Mouse (Mus musculus) heart, embryonic 16.5 days (tissue): ENCODE data around the gene Glrx5. TPM values are rescaled to one million over a fixed set of nuclear protein-coding genes. Genes with fewer than 3 reads are reported as not detected.
A peak's percentile ranks its signal among the peaks of the same experiment; 100 is the strongest.

Experiments
- ATAC-seq: fragments of 200-750 bp; cut with Nextera tagmentation; replicated peaks from 2 replicates; pipeline ENCODE4 v1.8.0; 2017; ENCODE audit warnings: moderate number of reproducible peaks; ENCODE audit not compliant: insufficient read depth, low FRiP score; ENCODE audit errors: extremely low read depth
- H3K27ac ChIP-seq: fragments of 300-500 bp; sonication (generic); 2 replicates; pipeline ENCODE4 v1.5.1; 2014; ENCODE audit warnings: mild to moderate bottlenecking, low read length, control low read depth, moderate library complexity
- H3K27me3 ChIP-seq: fragments of 300-500 bp; sonication (generic); 2 replicates; pipeline ENCODE4 v1.6.1; 2014; ENCODE audit warnings: low read length, mixed read lengths; ENCODE audit not compliant: control insufficient read depth, insufficient read depth
- H3K36me3 ChIP-seq: fragments of 300-500 bp; sonication (generic); 2 replicates; pipeline ENCODE4 v1.6.1; 2014; ENCODE audit not compliant: control insufficient read depth, insufficient read depth
- H3K4me1 ChIP-seq: fragments of 300-500 bp; sonication (generic); 2 replicates; pipeline ENCODE4 v1.6.1; 2014; ENCODE audit warnings: low read length, mixed read lengths; ENCODE audit not compliant: control insufficient read depth, insufficient read depth
- H3K4me2 ChIP-seq: fragments of 300-500 bp; sonication (generic); 2 replicates; pipeline ENCODE4 v1.6.1; 2014; ENCODE audit warnings: low read depth, mild to moderate bottlenecking, control low read depth, low read length
- H3K4me3 ChIP-seq: fragments of 300-500 bp; sonication (generic); 2 replicates; pipeline ENCODE4 v1.5.1; 2014; ENCODE audit warnings: mild to moderate bottlenecking, control low read depth, low read length
- H3K9ac ChIP-seq: fragments of 300-500 bp; sonication (generic); 2 replicates; pipeline ENCODE4 v1.6.1; 2014; ENCODE audit warnings: low read length, control low read depth
- H3K9me3 ChIP-seq: fragments of 300-500 bp; sonication (generic); replicated peaks from 2 replicates; pipeline ENCODE4 v1.6.1; 2016; ENCODE audit warnings: low read length; ENCODE audit not compliant: control insufficient read depth
- WGBS: fragments of 180-500 bp; shearing (Covaris S2); extraction: QIAGEN DNeasy Blood & Tissue Kit; methylation state at CpG from one replicate; pipeline ENCODE4 v1.1.7; 2014; 5-methylcytosine and 5-hydroxymethylcytosine counted together
- polyA plus RNA-seq: library from polyadenylated mRNA; unstranded; fragments of >200 nt; fragmentation: Nextera tagmentation; extraction: Ambion mirVana; gene quantifications from 2 replicates; pipeline ENCODE4 v1.2.1, GENCODE M21; 2015

Gene Glrx5
- 170 and 173 TPM in 2 replicates for polyA plus RNA-seq

DNA sequence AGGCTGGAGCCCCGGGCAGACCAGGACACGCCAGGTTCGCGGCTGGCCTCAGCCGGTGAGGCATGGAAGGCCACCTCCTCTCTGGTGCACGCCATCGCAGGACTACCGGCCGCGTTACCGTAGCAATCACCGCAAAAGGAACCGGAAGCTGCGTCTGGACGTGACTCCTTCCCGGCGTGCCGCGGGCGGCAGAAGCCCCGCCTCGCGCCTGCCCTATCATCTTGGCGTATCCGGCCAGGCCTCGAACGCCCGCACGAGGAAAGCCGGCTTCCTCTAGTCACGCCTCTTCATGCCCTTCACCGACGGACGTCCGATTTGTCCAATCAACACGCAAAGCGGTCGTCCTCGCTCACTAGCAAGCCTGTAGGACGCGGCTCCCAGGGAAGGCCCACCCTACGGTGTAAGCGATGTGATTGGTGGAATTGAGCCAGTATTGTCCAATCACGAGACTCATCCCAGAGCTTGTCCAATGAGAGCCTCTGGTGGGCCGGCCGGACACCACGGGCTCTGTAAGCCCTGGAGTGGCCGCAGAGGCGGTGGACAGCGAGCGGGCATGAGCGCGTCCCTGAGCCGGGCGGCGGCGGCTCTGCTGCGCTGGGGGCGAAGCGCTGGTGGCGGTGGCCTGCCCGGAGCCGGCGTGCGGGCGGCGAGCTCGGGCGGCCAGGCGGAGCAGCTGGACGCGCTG is at the start of gene Glrx5:
TSS of gene Glrx5 (plus strand) at position 542 of the 685 bp plus-strand sequence.
- peak within 1 kb of the TSS; percentile 85 for H3K4me3 ChIP-seq
- peaks cover 26% of the 10 kb centered on the region for H3K4me1 ChIP-seq
- ATAC-seq = peak; percentile 99
- WGBS = under 1% methylated on average over 71 of the region's 72 CpGs
- peaks cover 4% of the 10 kb centered on the region; the same call in 1 of the 2 replicates for H3K36me3 ChIP-seq
- peak within 1 kb of the TSS; percentile 95 for H3K4me2 ChIP-seq
- peak within 1 kb of the TSS; percentile 91 for H3K9ac ChIP-seq
- H3K9me3 ChIP-seq = no peaks in the 10 kb centered on the region
- peak within 1 kb of the TSS; percentile 90 for H3K27ac ChIP-seq
- no peaks in the 10 kb centered on the region for H3K27me3 ChIP-seq

- no peak overlapping the region for H3K4me3 ChIP-seq
- WGBS = 64% methylated on average over 7 of the region's 7 CpGs
- H3K9ac ChIP-seq = no peak overlapping the region
- H3K27ac ChIP-seq = no peak overlapping the region
- no peak overlapping the region for H3K4me2 ChIP-seq
- peaks cover 19% of the 10 kb centered on the region for H3K4me1 ChIP-seq
- ATAC-seq = no peak
- no peaks in the 10 kb centered on the region for H3K27me3 ChIP-seq
- no peaks in the 10 kb centered on the region for H3K36me3 ChIP-seq
- peaks cover 3% of the 10 kb centered on the region; the same call in 1 of the 2 replicates for H3K9me3 ChIP-seq
Observed at GRCm38 (mm10) chr12:104983476-104983875, 49.0 kb upstream of the Glrx5 start.

- H3K27ac ChIP-seq = no peak overlapping the region
- no peaks in the 10 kb centered on the region for H3K27me3 ChIP-seq
- H3K4me1 ChIP-seq = peaks cover 9% of the 10 kb centered on the region
- no peak overlapping the region for H3K9ac ChIP-seq
- 85% methylated on average over 5 of the region's 5 CpGs for WGBS
- no peak overlapping the region for H3K4me2 ChIP-seq
- no peak for ATAC-seq
- H3K4me3 ChIP-seq = no peak overlapping the region
- H3K9me3 ChIP-seq = peaks cover 3% of the 10 kb centered on the region; the same call in 1 of the 2 replicates
- no peaks in the 10 kb centered on the region for H3K36me3 ChIP-seq
Observed at GRCm38 (mm10) chr12:104985088-104985487, 47.4 kb upstream of the Glrx5 start.

DNA sequence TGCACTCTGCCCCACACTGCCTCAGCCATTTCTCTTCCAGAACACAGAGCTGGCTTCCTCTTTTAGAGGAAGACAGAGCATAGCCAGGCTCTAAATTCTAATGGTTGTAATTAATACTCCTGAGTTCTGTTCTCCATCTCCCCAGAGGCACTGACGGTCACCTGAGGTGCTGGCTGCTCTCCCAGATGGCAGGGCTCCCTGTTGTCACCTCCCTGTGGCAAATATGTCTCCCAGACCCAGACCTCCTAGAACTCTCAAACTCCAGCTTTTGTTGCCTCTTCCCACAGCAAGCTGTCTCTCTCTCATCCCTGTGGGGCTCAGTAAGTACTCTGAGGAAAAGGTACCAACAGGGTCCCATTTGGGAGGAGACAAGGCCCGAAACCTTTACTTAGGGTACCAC is 46.5 kb upstream of the Glrx5 start:
- no peak for ATAC-seq
- Histone ChIP-seq H3K4me1 (peaks cover 9% of the 10 kb centered on the region), H3K4me2 (no peak overlapping the region), H3K4me3 (no peak overlapping the region), H3K9me3 (peaks cover 3% of the 10 kb centered on the region; the same call in 1 of the 2 replicates), H3K36me3 (no peaks in the 10 kb centered on the region), H3K27ac (peak overlapping the region; percentile 15; the same call in 1 of the 2 replicates), H3K9ac (no peak overlapping the region), H3K27me3 (no peaks in the 10 kb centered on the region)
- WGBS = 67% methylated on average over 2 of the region's 2 CpGs

GRCm38 (mm10) chr12:104986781-104987180 is 45.7 kb upstream of the Glrx5 start:
- no peak overlapping the region for H3K27ac ChIP-seq
- H3K4me1 ChIP-seq = peaks cover 9% of the 10 kb centered on the region
- peaks cover 3% of the 10 kb centered on the region; the same call in 1 of the 2 replicates for H3K9me3 ChIP-seq
- no peak overlapping the region for H3K9ac ChIP-seq
- H3K36me3 ChIP-seq = no peaks in the 10 kb centered on the region
- no peak overlapping the region for H3K4me2 ChIP-seq
- 82% methylated on average over 9 of the region's 9 CpGs for WGBS
- H3K4me3 ChIP-seq = no peak overlapping the region
- H3K27me3 ChIP-seq = no peaks in the 10 kb centered on the region
- ATAC-seq = no peak

GRCm38 (mm10) chr12:104987936-104988335 is 44.6 kb upstream of the Glrx5 start:
- H3K4me1 ChIP-seq = peaks cover 9% of the 10 kb centered on the region
- ATAC-seq = no peak
- H3K27me3 ChIP-seq = no peaks in the 10 kb centered on the region
- no peak overlapping the region for H3K4me3 ChIP-seq
- H3K27ac ChIP-seq = no peak overlapping the region
- 84% methylated on average over 7 of the region's 7 CpGs for WGBS
- H3K36me3 ChIP-seq = no peaks in the 10 kb centered on the region
- 0 out of 2 replicates have a peak, but pooled peaks cover 3% of the 10 kb centered on the region for H3K9me3 ChIP-seq
- no peak overlapping the region for H3K4me2 ChIP-seq
- H3K9ac ChIP-seq = no peak overlapping the region

- 75% methylated on average over 13 of the region's 13 CpGs for WGBS
Observed at GRCm38 (mm10) chr12:104990741-104991454, 41.6 kb upstream of the Glrx5 start.

DNA sequence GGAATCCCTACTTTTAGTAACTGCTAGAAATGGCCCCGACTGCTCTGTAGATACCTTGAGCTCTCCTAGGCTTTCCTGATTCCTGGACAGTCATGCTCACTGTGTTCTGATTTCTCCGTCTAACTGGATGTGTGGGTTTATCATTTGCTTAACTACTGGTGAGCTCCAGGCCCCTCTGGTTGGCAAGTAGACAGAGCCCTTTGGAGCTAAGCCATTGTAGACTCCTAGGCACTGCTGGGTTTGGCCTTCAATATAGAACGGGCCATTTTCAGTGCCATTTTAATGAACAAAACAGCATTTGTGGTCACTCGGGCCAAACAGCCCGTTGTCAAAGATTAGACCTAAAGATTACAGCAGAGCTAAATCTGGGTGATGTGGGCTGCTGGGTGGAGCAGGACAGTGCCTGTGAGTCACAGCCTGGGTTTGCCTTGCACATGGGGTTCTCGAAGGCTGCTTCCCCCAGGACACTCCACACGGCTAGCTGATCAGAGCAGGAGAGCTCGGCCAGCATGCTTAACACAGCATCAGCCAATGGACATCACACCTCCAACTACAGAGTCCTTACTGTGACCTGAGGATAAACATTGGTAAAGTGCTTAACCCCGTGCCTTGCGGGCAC is 40.3 kb upstream of the Glrx5 start:
- Histone ChIP-seq H3K9me3 (no peaks in the 10 kb centered on the region), H3K9ac (no peak overlapping the region), H3K4me1 (0 out of 2 replicates have a peak, but pooled peaks cover 2% of the 10 kb centered on the region), H3K4me3 (no peak overlapping the region), H3K4me2 (no peak overlapping the region), H3K36me3 (no peaks in the 10 kb centered on the region), H3K27ac (no peak overlapping the region), H3K27me3 (no peaks in the 10 kb centered on the region)
- ATAC-seq = no peak
- WGBS = 73% methylated on average over 10 of the region's 10 CpGs

More at GRCm38 (mm10) chr12:104990741-104991454, 41.6 kb upstream of the Glrx5 start:
- Histone ChIP-seq H3K27me3 (no peaks in the 10 kb centered on the region), H3K4me1 (peaks cover 6% of the 10 kb centered on the region), H3K4me2 (no peak overlapping the region), H3K27ac (no peak overlapping the region), H3K4me3 (no peak overlapping the region), H3K9ac (no peak overlapping the region), H3K9me3 (no peaks in the 10 kb centered on the region), H3K36me3 (no peaks in the 10 kb centered on the region)
- no peak; the same call in 1 of the 2 replicates for ATAC-seq
